Mouse (Mus musculus) midbrain, embryonic 14.5 days (tissue): ENCODE data around the gene Bcl6. TPM values are rescaled to one million over a fixed set of nuclear protein-coding genes. Genes with fewer than 3 reads are reported as not detected.

Experiments used
- ATAC-seq: fragments of 200-750 bp; cut with Nextera tagmentation; 2 replicates; pipeline ENCODE4 v1.8.0; 2017; ENCODE audit warnings: moderate number of reproducible peaks, moderate library complexity; ENCODE audit not compliant: low FRiP score, low TSS enrichment
- DNase-seq: peaks from one replicate; pipeline ENCODE4 v3.0.0-alpha.2; 2015
- H3K27ac ChIP-seq: fragments of 300-500 bp; sonication (generic); replicated peaks from 2 replicates; pipeline ENCODE4 v1.5.1; 2014; ENCODE audit warnings: mild to moderate bottlenecking, low read depth, low read length, moderate library complexity
- H3K27me3 ChIP-seq: fragments of 300-500 bp; sonication (generic); 2 replicates; pipeline ENCODE4 v1.6.1; 2014; ENCODE audit warnings: low read length, control low read depth, mixed read lengths; ENCODE audit not compliant: control insufficient read depth, insufficient read depth
- H3K36me3 ChIP-seq: fragments of 300-500 bp; sonication (generic); 2 replicates; pipeline ENCODE4 v1.6.1; 2014; ENCODE audit warnings: low read length, control low read depth; ENCODE audit not compliant: control insufficient read depth, insufficient read depth
- H3K4me1 ChIP-seq: fragments of 300-500 bp; sonication (generic); 2 replicates; pipeline ENCODE4 v1.6.1; 2014; ENCODE audit warnings: mild to moderate bottlenecking, antibody characterized with exemption, low read length, control low read depth; ENCODE audit not compliant: control insufficient read depth, insufficient read depth
- H3K4me2 ChIP-seq: fragments of 300-500 bp; sonication (generic); 2 replicates; pipeline ENCODE4 v1.6.1; 2014; ENCODE audit warnings: mild to moderate bottlenecking, low read length, moderate library complexity
- H3K4me3 ChIP-seq: fragments of 300-500 bp; sonication (generic); replicated peaks from 2 replicates; pipeline ENCODE4 v1.5.1; 2014; ENCODE audit warnings: low read depth, low read length
- H3K9ac ChIP-seq: fragments of 300-500 bp; sonication (generic); replicated peaks from 2 replicates; pipeline ENCODE4 v1.6.1; 2014; ENCODE audit warnings: mild to moderate bottlenecking, low read length, moderate library complexity
- H3K9me3 ChIP-seq: fragments of 300-500 bp; sonication (generic); 2 replicates; pipeline ENCODE4 v1.6.1; 2016; ENCODE audit warnings: low read length, control low read depth, mixed read lengths; ENCODE audit not compliant: control insufficient read depth
- WGBS: fragments of 180-500 bp; shearing (Covaris S2); extraction: QIAGEN DNeasy Blood & Tissue Kit; methylation state at CpG from one replicate; pipeline ENCODE4 v1.1.7; 2014; 5-methylcytosine and 5-hydroxymethylcytosine counted together
- polyA plus RNA-seq: library from polyadenylated mRNA; unstranded; fragments of >200 nt; fragmentation: Nextera tagmentation; extraction: Ambion mirVana; gene quantifications from 2 replicates; pipeline ENCODE4 v1.2.1, GENCODE M21; 2014

Gene Bcl6
- polyA plus RNA-seq, 1 experiment from 2014 or later: 0.26 TPM

GRCm38 (mm10) chr16:23962401-23962800 is 26.3 kb downstream of the Bcl6 start:
- H3K9me3 ChIP-seq: no peaks in the 10 kb centered on the region

GRCm38 (mm10) chr16:23958938-23959337 is 29.7 kb downstream of the Bcl6 start:
- no peaks in the 10 kb centered on the region for H3K36me3 ChIP-seq
- no peak overlapping the region for H3K4me2 ChIP-seq
- DNase-seq (no peak), ATAC-seq (no peak)
- H3K27ac ChIP-seq: no peak overlapping the region
- H3K4me3 ChIP-seq: no peak overlapping the region
- no peaks in the 10 kb centered on the region for H3K9me3 ChIP-seq
- no peaks in the 10 kb centered on the region for H3K27me3 ChIP-seq
- no peak overlapping the region for H3K9ac ChIP-seq
- H3K4me1 ChIP-seq: peaks cover 2% of the 10 kb centered on the region; the same call in 1 of the 2 replicates

More at GRCm38 (mm10) chr16:23962401-23962800, 26.3 kb downstream of the Bcl6 start:
- H3K27ac ChIP-seq: no peak overlapping the region
- peaks cover 7% of the 10 kb centered on the region; the same call in 1 of the 2 replicates for H3K4me1 ChIP-seq
- no peak overlapping the region for H3K4me2 ChIP-seq
- H3K9ac ChIP-seq: no peak overlapping the region
- H3K4me3 ChIP-seq: no peak overlapping the region
- H3K27me3 ChIP-seq: no peaks in the 10 kb centered on the region
- WGBS: 91% methylated on average over 2 of the region's 2 CpGs
- DNase-seq (no peak), ATAC-seq (no peak)
- no peaks in the 10 kb centered on the region for H3K36me3 ChIP-seq

GRCm38 (mm10) chr16:23953959-23954260 is 34.7 kb downstream of the Bcl6 start:
- WGBS: 9% methylated on average over 1 of the region's 1 CpGs
- DNase-seq (no peak), ATAC-seq (0 out of 2 replicates have a peak, but pooled peaks have one; percentile 3)
- Histone ChIP-seq H3K27me3 (no peaks in the 10 kb centered on the region), H3K4me3 (no peak overlapping the region), H3K4me2 (no peak overlapping the region), H3K27ac (no peak overlapping the region), H3K4me1 (no peaks in the 10 kb centered on the region), H3K36me3 (no peaks in the 10 kb centered on the region), H3K9ac (no peak overlapping the region), H3K9me3 (no peaks in the 10 kb centered on the region)

GRCm38 (mm10) chr16:23953189-23953958 is 35.3 kb downstream of the Bcl6 start:
- Histone ChIP-seq H3K27ac (no peak overlapping the region), H3K27me3 (no peaks in the 10 kb centered on the region), H3K9me3 (no peaks in the 10 kb centered on the region), H3K4me1 (no peaks in the 10 kb centered on the region), H3K4me2 (no peak overlapping the region), H3K9ac (no peak overlapping the region), H3K36me3 (no peaks in the 10 kb centered on the region), H3K4me3 (no peak overlapping the region)
- WGBS: 48% methylated on average over 11 of the region's 11 CpGs
- ATAC-seq (peak; percentile 62; the same call in 1 of the 2 replicates), DNase-seq (peak; percentile 86)

GRCm38 (mm10) chr16:23952101-23952727 is 36.4 kb downstream of the Bcl6 start:
- no peaks in the 10 kb centered on the region for H3K27me3 ChIP-seq
- no peak overlapping the region for H3K4me3 ChIP-seq
- no peak overlapping the region for H3K9ac ChIP-seq
- no peaks in the 10 kb centered on the region for H3K9me3 ChIP-seq
- H3K36me3 ChIP-seq: no peaks in the 10 kb centered on the region
- no peaks in the 10 kb centered on the region for H3K4me1 ChIP-seq
- DNase-seq: no peak
- 70% methylated on average over 4 of the region's 4 CpGs for WGBS
- ATAC-seq: no peak
- H3K4me2 ChIP-seq: no peak overlapping the region
- no peak overlapping the region for H3K27ac ChIP-seq

- Histone ChIP-seq H3K27ac (no peak overlapping the region), H3K4me2 (no peak overlapping the region), H3K9me3 (no peaks in the 10 kb centered on the region), H3K9ac (no peak overlapping the region), H3K4me3 (no peak overlapping the region), H3K4me1 (no peaks in the 10 kb centered on the region), H3K36me3 (no peaks in the 10 kb centered on the region), H3K27me3 (no peaks in the 10 kb centered on the region)
- DNase-seq: no peak
- ATAC-seq: no peak
- whole genome bisulfite sequencing: 92% methylated on average over 6 of the region's 6 CpGs
Measured at GRCm38 (mm10) chr16:23947654-23948053, 41.0 kb downstream of the Bcl6 start.

GRCm38 (mm10) chr16:23944801-23945200 is 43.9 kb downstream of the Bcl6 start:
- 46% methylated on average over 3 of the region's 3 CpGs for WGBS
- no peaks in the 10 kb centered on the region for H3K9me3 ChIP-seq
- H3K27ac ChIP-seq: no peak overlapping the region
- ATAC-seq (no peak), DNase-seq (no peak)
- H3K9ac ChIP-seq: no peak overlapping the region
- H3K4me2 ChIP-seq: no peak overlapping the region
- H3K36me3 ChIP-seq: no peaks in the 10 kb centered on the region
- H3K27me3 ChIP-seq: no peaks in the 10 kb centered on the region
- no peak overlapping the region for H3K4me3 ChIP-seq
- no peaks in the 10 kb centered on the region for H3K4me1 ChIP-seq

GRCm38 (mm10) chr16:23934397-23934796 is 54.3 kb downstream of the Bcl6 start:
- H3K36me3 ChIP-seq: no peaks in the 10 kb centered on the region
- H3K4me1 ChIP-seq: no peaks in the 10 kb centered on the region
- no peak overlapping the region for H3K4me3 ChIP-seq
- 82% methylated on average over 2 of the region's 2 CpGs for WGBS
- DNase-seq (no peak), ATAC-seq (no peak)
- no peak overlapping the region for H3K9ac ChIP-seq
- no peaks in the 10 kb centered on the region for H3K9me3 ChIP-seq
- H3K27me3 ChIP-seq: no peaks in the 10 kb centered on the region
- H3K4me2 ChIP-seq: no peak overlapping the region
- no peak overlapping the region for H3K27ac ChIP-seq

GRCm38 (mm10) chr16:23932294-23932693 is 56.4 kb downstream of the Bcl6 start, which contains the start of gene Rtp2:
Gene Rtp2, minus strand, starts transcription at chr16:23932394.
- no peaks in the 10 kb centered on the region for H3K27me3 ChIP-seq
- H3K9ac ChIP-seq: no peak within 1 kb of the TSS
- H3K36me3 ChIP-seq: no peaks in the 10 kb centered on the region
- no peak within 1 kb of the TSS for H3K4me3 ChIP-seq
- no peaks in the 10 kb centered on the region for H3K9me3 ChIP-seq
- ATAC-seq (no peak), DNase-seq (no peak)
- no peak within 1 kb of the TSS for H3K4me2 ChIP-seq
- 62% methylated on average over 11 of the region's 11 CpGs for WGBS
- no peaks in the 10 kb centered on the region for H3K4me1 ChIP-seq
- no peak within 1 kb of the TSS for H3K27ac ChIP-seq
